Mouse (Mus musculus) urinary bladder, postnatal 25 days (tissue): ENCODE data around the gene Znrf3.

ENCODE experiments used
- DNase-seq: peaks from one replicate; pipeline ENCODE4 v3.0.0; 2022; ENCODE audit warnings: low spot score

Gene Znrf3

DNA sequence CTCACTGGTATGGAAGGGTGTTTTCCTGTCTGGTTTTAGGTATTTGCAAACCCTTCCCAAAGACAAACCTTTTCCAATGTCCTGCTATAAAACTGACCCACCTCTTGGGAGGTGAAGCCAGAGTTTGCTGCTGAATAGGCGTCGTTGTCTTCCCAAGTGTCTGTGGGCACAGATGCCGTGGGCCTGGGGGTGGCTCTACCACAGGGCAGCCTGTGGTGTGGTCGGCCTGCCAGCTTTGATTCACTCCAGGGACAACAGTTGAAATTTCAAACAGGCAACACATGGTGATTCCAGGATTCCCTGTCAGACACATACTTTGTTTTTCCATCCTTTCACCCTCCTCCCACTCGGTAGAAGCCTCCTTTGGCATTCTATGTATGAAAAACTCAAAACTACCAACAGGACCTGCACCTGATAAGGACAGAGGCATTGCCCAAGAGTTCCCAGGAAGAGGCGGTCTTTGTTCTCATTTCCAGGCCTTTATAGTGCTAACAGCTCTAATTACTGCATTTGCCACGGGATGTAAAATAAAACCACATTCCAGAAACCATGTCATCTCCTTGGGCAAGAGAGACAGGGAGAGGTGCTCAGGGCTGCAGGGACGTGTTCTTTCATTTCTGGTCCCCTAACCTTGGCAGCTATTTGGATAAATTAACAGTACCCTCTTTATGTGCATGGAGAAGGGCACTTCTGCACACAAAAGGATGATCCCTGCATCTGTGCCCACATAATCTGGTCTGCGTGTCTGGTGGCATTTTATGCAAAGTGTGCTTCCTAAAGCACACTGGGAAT lies 173.2 kb downstream of the Znrf3 start:
- no peak for DNase-seq

DNA sequence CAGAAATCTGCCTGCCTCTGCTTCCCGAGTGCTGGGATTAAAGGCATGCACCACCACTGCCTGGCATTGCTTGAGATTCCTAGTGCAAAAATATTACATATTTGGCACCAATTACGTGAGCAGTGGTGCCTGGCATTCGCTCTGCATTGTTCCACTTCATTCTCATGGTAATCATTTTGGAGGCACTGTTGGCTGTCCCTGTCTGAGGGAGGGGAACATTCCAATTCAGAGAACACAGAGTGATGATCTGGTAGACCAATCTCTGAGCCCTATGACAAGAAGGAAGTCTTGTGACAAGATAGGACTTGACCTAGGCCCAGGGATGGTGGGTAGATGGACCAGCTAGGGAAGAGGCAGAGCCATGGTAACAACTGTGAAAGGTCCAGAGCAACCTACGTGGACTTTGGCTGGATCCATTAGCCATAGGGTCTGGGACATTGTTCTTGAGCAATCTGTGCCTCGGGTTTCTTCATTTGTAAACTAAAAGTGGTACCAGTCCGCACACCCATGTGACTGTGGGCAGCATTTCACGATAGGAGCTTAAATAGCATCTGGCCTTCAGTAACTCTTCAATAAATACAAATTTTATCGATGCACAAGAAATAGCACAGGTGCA lies 174.7 kb downstream of the Znrf3 start:
- DNase-seq = no peak

DNA sequence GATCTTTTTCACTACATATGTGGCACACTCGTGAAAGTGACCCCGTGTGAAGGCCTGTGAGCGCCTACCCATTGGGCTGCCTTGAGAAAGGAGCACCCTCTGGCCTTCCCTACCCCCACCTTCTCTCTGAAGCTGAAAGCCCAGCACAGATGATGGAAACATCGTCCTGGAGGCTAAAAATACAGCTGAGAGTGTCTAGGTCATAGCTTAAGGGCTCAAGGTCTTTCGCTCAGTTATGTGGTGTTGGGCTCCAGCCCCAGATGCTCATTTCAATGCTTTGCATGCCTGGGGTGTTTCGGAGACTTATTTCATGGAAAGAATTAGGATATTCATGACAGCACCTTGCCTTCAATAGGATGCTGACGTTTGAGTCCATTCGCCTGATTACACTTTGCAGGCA lies 178.9 kb downstream of the Znrf3 start:
- no peak for DNase-seq

DNA sequence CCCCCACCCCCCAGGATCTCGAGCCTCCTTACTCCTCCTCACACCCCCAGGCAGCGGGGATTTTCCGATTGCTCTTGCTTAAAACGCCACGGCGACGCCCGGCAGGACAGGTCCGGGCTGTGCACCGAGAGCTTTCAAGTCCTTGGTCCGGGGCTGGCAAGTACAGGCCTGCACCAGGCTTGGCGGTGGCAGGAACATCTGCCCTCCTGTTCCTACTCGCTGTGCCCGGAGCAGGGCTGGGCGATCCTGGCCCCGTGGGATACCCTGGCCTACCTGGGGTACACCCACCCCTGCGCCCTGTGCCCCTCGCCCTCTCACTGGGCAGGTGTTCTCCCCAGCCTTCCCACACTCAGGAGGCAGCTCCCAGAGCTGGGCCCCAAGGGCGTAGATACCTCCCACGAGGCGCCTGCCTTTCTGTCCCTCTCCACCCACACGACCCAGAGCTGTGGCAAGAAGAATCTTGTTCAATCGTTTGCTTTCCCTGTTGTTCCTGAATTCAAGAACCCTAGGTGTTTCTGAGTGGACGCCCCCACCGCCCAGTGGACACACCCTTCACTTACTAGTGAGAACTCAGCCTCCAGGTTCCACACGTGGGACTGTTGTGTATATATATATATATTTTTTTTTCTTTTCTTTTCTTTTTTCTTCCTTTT lies 181.4 kb downstream of the Znrf3 start:
- peak; percentile 56 for DNase-seq

DNA sequence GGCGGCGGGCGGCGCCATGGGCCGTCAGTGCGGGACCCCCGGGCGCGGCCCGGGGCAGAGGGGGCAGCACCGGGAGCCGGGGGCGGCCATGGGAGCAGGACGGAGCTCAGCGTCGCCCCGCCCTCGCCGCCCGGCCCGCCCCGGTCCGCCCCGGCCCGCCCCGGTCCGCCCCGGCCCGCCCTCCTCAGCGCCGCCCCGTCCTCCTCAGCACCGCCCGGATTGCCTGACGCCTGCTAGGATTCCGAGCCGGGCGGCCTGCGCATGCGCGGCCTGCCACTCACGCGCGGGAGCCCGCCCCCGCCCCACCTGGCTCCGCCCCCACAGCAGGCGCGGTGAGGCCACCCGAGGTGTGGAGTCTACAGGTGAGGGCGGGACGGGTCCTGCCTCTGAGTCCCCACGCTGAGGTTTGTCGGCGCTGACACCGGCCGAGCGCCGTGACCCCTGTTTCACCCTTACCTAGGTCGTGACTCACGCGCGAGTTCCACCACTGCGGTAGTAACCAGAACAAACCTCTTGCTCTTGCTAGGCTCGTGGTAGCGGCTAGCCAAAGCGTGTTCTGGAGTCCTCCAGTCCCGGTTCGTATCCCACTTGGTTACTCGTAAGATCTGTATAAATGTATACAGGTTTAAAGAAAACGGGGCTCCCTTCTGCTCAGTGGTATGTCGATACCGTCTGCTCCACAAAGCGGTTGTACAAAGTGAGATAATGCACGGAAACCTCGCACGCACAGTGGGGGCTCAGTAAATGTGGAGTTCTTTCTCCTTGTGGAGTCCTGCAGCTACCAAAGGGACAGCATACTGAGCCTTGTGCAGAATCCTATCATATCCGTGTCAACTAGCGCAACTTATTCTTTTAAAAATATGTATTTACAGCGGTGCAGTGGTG lies 182.9 kb downstream of the Znrf3 start, which contains the start of gene Kremen1:
Gene Kremen1, minus strand, starts transcription at position 51 of the 885 bp plus-strand sequence.
- DNase-seq = peak; percentile 91

DNA sequence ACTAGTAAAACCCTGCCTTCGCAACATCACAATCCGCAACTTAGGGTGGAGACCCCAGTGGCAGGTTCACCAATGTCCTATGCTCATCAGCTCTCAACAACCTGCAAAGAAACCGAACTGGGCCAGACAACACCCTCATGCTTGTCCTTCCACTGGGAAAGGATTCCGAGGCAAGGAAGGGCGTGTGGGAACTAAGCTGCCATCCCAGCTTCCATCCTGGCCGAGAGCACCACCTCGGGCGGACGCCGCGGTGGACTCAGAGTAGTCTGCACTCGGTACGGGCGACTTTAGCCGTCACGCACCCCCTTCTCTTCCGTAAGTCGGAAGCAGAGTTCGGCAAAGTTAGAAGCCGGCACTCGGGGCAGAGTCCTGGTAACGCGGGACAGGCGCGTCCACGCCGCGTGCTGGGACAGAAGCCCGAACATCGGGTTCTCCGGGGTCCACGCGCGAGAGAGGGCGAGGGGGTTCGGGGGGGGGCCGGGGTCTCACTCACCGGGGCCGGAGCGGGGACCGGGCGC lies 183.6 kb downstream of the Znrf3 start:
- peak; percentile 31 for DNase-seq

DNA sequence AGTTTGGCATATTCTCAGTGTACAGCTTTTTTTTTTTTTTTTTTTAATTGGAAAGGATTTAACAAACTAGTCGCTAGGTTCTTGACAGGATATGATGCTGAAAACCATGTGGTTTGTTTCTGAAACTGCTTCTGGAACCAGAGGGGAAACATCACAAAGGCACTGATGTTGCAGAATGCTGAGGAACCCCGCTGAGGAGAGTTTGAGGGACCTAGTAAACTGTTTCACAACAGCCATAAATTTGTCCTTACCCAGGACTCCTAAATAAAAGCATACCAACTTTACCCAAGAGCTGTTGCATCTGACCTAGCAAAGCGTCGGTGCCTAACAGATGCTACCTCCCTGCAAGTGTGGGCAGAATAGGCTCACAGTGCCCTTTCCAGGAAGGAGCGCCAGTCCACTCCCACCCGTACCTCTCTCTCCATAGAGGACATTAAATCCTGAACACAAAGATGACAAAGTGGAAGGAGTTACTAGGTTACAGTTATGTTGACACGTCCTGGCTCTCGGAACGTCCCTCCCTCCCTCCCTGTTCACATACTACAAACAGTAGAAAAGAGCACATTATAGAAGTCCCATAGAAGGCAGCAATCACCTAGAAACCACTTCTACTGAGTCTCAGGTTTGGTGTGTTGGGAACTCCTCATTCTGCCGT lies 184.6 kb downstream of the Znrf3 start:
- no peak for DNase-seq

DNA sequence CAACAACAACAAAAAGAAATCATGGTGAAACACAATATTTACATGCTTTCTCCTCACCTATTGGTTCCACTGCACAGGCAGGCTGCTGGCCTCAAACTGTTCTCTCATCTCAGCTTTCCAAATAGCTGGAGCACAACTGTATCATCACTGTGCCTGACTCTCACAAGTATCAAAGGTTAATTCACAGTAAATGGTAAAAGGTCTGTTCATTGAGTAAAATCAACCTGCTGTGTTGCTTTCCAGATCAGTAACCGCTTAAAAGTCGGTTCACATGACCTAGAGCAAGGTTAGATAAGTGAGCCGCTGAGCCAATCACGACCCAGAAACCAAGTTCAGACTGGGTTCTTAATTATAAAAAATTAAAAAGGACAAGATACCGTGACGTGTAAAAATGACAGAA lies 186.6 kb downstream of the Znrf3 start:
- no peak for DNase-seq

DNA sequence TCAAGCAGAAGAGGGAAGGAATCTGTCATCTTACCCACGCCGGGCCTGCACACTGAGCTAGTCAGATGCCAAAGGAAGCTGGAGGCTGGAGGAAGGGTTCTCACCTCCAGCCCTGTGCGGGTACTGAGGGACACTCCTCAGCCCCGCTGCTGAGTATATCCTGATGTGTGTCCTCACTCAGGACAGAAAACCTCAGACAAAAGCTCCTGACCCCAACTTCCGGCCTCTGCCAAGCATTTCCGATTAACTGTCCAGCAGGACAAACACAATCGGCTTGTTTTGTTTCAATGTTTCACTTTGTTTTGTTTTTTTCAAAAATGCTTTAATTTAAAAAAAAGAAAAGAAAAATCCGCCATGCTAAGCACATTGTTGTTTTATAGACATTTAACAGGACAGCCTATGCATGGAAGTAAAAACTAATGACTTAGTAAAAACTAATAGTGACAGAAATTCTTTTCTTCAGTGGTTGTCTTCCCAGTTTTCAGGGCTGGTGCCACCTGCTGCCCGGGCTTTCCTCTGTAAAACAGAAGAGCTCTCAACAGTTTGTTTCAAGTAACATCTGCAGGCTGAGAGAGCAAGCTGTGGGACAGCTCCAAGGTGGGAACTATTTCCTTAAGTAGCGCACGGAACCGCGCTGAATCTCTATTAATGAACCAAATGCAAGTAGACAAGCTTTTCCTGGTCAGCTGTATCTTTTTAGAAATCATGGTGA lies 187.3 kb downstream of the Znrf3 start:
- no peak for DNase-seq

DNA sequence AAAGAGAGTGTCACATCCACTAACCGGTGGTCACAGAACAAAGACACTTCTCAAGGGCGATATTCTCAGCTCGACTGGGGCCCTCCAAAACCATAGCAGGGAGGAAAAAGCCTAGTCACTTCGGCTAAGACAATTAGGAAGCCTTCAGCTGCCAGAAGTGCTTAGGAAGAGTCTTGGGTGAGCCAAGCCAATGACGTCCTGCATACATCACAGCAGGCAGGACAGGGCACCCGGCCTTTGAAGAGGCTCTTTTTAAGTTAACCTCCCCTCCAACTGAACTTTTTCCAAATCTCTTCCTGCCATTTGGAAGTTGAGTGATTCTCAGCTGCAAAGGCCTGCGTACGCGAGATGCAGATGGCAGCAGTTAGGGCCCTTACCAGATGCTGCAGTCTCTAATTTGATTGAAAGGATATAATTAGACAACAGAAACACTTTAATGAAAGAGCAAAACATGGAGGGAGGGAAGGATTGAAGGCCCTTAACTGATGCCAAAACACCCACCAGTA lies 189.1 kb downstream of the Znrf3 start:
- DNase-seq = no peak

DNA sequence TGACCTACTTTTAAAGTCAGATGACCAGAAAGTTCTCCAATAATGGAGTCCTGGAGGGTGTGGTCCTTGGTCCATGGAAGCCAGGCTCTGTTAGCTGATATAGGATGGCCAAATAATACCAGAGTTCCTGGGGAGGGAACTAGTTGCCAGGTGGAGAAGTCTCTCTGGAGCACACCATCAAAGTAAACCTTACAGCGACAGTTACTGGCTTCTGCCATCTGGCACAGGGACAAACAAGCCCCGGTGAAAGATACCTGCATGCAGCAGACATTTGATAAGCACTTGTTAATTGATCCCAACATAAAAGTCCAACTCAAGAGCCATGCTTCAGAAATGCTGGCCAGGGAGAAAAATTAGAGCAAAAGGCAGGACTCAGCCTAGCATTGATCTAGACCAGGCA lies 190.6 kb downstream of the Znrf3 start:
- DNase-seq = no peak

DNA sequence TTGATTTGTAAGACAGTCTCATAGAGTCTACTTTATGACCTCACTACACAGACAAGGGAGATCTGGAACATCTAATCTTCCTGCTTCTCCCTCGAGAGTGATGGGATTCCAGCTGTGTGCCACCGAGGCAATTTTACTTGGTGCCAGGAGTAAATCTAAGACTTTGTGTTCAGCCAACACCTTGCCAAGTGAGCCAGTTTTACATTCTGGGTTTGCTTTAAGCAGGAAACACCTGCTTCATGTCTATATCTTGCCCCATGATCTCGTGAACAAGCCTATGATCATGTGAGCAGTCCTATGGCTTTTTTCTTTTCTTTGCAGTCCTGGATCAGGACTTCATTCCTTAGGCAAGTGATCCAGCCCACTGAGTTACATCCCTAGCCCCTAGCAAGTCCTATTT lies 191.1 kb downstream of the Znrf3 start:
- DNase-seq = no peak

DNA sequence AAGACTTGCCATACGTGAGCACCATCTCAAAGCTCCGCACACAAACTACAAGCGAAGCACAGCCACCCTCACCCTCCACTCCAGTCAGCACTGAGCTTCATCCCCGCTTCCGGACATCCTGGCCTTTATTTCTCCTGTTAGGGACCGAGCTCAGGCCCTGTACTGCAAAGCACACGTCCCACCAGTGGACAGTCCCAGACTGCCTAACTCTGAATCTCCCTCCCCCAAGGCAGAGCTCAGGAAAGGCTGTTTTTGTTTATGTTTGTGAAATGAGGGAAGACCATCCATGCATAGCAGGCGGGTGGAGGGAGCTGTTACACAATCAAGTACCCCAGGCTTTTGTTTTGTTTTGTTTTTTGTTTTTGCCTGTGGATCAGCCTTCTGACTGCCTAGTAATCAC lies 191.9 kb downstream of the Znrf3 start:
- DNase-seq = no peak

DNA sequence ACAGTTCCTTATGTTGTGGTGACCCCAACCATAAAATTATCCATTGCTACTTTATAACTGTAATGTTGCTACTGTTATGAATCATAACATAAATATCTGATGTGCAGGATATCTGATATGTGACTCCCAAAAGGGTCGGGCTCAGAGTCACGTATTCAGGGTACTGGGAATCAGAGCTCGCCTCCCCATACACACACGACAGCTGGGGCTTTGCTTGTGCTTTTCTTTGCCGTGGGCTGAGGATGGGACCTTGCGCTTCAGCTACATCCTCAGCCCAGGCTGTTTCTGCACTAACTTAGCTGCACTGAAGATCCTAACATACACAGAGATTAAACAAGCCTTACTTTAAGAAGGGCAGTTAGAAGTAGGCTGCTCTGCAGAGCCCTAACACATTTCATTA lies 193.5 kb downstream of the Znrf3 start:
- DNase-seq = no peak

DNA sequence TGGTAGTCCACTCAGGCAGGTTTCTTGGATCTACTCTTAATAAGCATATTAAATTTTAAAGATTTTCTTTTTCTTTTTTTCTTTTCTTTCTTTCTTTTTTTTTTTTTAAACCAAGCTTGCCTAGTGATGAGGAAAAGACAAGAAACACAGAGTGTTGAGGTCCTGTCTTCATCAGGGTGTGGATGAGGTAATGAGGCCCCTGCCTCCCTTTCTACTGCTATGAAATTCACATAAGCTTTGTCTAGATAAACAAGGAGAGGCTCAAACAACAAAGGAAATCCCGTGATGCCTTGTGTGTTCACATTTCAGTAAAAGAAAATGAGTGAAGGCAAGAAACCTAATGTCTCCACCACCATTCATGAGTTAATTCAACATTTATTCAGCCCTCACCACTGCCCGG lies 196.4 kb downstream of the Znrf3 start:
- DNase-seq = no peak

DNA sequence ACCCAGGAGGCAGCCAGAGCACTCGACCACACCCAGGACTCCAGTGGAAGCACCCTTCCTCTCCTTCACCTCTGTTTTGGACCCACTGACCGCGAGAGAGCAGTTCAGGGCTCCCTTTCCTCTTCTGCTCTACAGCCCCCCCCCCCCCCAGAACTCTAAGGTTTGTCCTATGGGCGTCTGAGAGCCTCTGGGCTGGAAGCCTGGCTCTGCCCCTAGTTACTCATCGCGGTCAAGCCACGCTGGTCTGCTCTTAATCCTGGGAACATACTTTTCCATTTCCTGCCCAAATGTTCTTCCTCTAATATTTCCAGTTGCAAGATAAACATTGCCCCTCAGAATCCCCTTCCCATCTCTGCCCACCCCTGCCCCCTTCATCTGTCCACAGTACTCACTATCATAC lies 199.2 kb downstream of the Znrf3 start:
- no peak for DNase-seq

DNA sequence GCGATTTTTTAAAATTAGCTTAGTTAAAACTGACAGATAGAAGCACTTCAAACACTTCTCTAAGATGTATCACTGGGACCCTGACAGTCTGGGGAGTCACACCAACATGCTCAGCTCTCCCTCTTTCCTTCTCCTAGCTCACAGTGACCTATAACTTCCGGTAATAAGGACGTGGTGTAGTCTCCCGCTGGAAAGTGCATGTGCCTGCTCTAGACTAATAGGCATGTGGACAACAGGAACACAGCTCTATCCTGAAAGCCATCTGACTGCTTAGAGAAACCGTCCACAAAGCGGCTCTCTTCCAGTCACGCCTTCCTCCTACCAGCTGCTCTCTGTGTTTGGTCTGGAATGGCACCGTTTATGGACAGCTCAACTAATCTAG lies 199.9 kb downstream of the Znrf3 start:
- no peak for DNase-seq

DNA sequence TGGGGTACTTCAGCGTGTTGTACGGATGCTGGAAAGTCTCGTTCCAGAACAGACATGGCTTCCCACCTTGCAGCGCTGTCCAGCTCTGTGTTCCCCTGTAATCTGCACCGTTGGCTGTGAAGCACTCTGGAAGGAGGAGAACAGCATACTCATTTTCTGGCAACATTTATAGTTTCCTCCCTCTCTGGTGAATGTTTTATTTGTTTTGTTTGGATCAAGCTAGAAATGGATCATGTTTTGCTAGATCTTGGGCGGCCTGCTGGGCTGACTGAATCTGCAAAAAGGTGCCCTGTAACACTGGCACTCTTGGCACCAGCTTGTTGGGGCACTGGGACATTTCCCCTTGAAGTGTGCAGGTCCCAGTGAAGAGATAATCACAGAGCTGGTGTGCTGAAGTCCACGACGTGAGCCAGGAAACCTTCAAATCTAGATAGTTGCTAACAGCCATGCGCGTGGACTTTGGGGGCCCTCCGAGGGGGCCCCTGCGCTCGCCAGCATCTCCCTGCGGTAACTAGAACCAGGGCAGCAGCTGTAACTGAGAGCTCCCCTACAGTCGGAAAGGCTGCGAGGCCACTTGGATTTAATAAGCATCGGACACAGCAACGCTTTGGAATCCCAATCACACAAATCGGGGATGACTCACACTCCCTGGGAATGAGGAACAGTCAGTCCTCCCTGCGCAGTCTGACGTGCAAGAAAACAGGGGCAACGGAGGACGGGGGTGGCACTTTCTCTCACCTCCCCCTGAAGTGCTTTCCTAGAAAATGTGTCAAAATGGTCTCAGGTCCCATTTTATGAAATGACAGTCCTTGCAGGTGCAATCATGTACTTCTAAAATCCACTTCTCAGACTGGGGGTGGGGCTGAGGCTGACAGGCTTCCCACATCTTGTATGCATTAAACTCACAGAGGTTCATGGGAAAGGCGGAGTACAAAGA lies 200.6 kb downstream of the Znrf3 start:
- DNase-seq = peak; percentile 43

DNA sequence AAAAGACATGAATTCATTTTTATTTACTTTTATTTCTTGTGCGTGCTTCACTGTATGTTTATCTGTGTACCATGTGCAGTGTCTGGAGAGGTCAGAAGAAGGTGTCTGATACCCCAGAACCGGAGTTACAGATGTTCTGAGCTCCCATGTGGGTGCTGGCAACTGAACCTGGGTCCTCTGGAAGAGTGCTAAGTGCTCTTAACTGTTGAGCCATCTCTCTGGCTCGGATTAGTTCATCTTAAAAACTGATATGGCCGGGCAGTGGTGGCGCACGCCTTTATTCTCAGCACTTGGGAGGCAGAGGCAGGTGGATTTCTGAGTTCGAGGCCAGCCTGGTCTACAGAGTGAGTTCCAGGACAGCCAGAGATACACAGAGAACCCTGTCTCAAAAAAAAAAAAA lies 201.4 kb downstream of the Znrf3 start:
- no peak for DNase-seq

DNA sequence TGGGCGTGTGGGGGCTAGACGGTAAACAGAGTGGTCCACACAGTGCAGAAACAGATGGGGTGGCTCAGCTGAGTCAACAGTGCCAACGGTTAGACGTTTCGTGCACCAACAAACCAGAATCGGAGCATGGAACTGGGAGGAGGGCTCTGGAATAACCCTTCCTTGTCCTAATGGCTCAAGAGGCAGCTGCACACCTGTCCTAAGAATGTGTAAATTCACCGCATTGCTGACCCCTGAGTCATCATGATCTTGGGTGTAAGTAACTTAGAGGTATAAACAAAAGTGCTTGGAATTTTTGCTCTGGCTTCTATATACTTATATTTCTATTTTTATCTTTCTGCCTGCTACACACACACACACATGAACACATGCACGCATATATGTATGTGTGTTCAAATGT lies 202.5 kb downstream of the Znrf3 start:
- no peak for DNase-seq
